Comparison of ENCODE assay signal across 18 mouse cellular contexts in the genomic region with DNA sequence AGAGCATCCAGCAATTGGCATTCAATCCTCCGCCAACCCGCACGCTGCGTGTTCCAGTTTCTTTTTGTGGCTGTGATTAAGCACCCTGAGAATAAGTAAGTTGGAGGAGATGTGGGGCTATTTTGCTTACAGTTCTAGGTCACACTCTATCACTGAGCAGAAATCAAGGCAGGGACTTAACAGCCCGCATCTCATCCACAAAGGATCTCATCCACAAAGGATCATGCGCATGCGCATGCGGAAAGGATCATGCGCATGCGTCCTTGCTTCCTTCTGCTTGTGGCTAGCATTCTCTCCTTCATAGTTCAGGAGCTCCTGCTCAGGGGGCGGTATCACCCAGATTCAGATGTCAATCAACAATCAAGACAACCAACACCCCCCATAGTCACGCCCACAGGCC. TPM values are rescaled to one million over a fixed set of nuclear protein-coding genes. Genes with fewer than 3 reads are reported as not detected.
DNase-seq lines count a peak whose midpoint lies in the region; ATAC-seq and TF ChIP-seq lines count a peak whose summit lies in the region.
"Had no signal": no experiment of that assay in that cellular context is flagged by ENCODE, and none has a peak within 500 bp of the region (broad histone marks: within the 10 kb centered on the region; RNA-seq: fewer than 3 reads in every experiment).

No protein-coding gene starts in this region.

- no peak overlapping the region for H3K27ac ChIP-seq in midbrain, embryonic 11.5 days (ENCODE audit: low read depth, low read length)
- H3K27ac ChIP-seq in midbrain, embryonic 13.5 days: no peak overlapping the region
- H3K27ac ChIP-seq in layer of hippocampus, adult 2 months: peak overlapping the region; percentile 15; the same call in 1 of the 2 replicates
- no peak overlapping the region for H3K27ac ChIP-seq in cerebellum, adult 2 months (ENCODE audit: insufficient read depth, low read length)
- H3K27ac ChIP-seq in intestine, postnatal 0 days (ENCODE audit: low read depth, low read length): no peak overlapping the region
- H3K27ac ChIP-seq: embryonic facial prominence, embryonic 13.5 days; forebrain, embryonic 13.5 days; kidney, embryonic 15.5 days; limb, embryonic 12.5 days; neural tube, embryonic 15.5 days had no signal

- no peaks in the 10 kb centered on the region for H3K36me3 ChIP-seq in midbrain, embryonic 11.5 days (ENCODE audit: control insufficient read depth, insufficient read depth, low read length)
- H3K36me3 ChIP-seq in midbrain, embryonic 13.5 days: no peaks in the 10 kb centered on the region
- H3K36me3 ChIP-seq in intestine, postnatal 0 days (ENCODE audit: control insufficient read depth, insufficient read depth): no peaks in the 10 kb centered on the region
- H3K36me3 ChIP-seq: embryonic facial prominence, embryonic 13.5 days; kidney, embryonic 15.5 days; limb, embryonic 12.5 days; neural tube, embryonic 15.5 days had no signal

- no peaks in the 10 kb centered on the region for H3K27me3 ChIP-seq in midbrain, embryonic 11.5 days (ENCODE audit: control insufficient read depth, insufficient read depth, low read length)
- H3K27me3 ChIP-seq in midbrain, embryonic 13.5 days: no peaks in the 10 kb centered on the region
- no peaks in the 10 kb centered on the region for H3K27me3 ChIP-seq in cerebellum, adult 2 months (ENCODE audit: control insufficient read depth, insufficient read depth, low read length)
- no peaks in the 10 kb centered on the region for H3K27me3 ChIP-seq in intestine, postnatal 0 days (replicated peaks; ENCODE audit: control insufficient read depth, insufficient read depth, low read length)
- H3K27me3 ChIP-seq: embryonic facial prominence, embryonic 13.5 days; forebrain, embryonic 13.5 days; kidney, embryonic 15.5 days; limb, embryonic 12.5 days; neural tube, embryonic 15.5 days had no signal

- H3K9me3 ChIP-seq in midbrain, embryonic 11.5 days (ENCODE audit: control insufficient read depth, low read length): no peaks in the 10 kb centered on the region
- H3K9me3 ChIP-seq in midbrain, embryonic 13.5 days: 0 out of 2 replicates have a peak, but pooled peaks cover 4% of the 10 kb centered on the region
- H3K9me3 ChIP-seq in intestine, postnatal 0 days (ENCODE audit: control insufficient read depth): no peaks in the 10 kb centered on the region
- H3K9me3 ChIP-seq: embryonic facial prominence, embryonic 13.5 days; forebrain, embryonic 13.5 days; kidney, embryonic 15.5 days; neural tube, embryonic 15.5 days had no signal

- no peak for TF ChIP-seq POLR2A in cerebellum, adult 2 months (IDR thresholded peaks at IDR 0.05; ENCODE audit: borderline replicate concordance, insufficient read depth, low read length)

- 89% methylated on average over 12 of the region's 12 CpGs for WGBS in midbrain, embryonic 11.5 days
- 89% methylated on average over 12 of the region's 12 CpGs for WGBS in midbrain, embryonic 13.5 days
- 93% methylated on average over 12 of the region's 12 CpGs for WGBS in cerebellum, adult 2 months
- WGBS in intestine, postnatal 0 days: 91% methylated on average over 12 of the region's 12 CpGs

- no peak overlapping the region for H3K9ac ChIP-seq in midbrain, embryonic 11.5 days (ENCODE audit: low read length)
- H3K9ac ChIP-seq in midbrain, embryonic 13.5 days (replicated peaks): no peak overlapping the region
- no peak overlapping the region for H3K9ac ChIP-seq in intestine, postnatal 0 days (ENCODE audit: low read depth, low read length)
- H3K9ac ChIP-seq: embryonic facial prominence, embryonic 13.5 days; forebrain, embryonic 13.5 days; kidney, embryonic 15.5 days; limb, embryonic 12.5 days; liver, postnatal 0 days; neural tube, embryonic 15.5 days had no signal

- no peak overlapping the region for H3K4me3 ChIP-seq in midbrain, embryonic 11.5 days (ENCODE audit: low read depth, low read length)
- H3K4me3 ChIP-seq in midbrain, embryonic 13.5 days (replicated peaks): no peak overlapping the region
- peak overlapping the region; percentile 10; the same call in 1 of the 2 replicates for H3K4me3 ChIP-seq in layer of hippocampus, adult 2 months
- no peak overlapping the region for H3K4me3 ChIP-seq in cerebellum, adult 2 months (replicated peaks; ENCODE audit: insufficient read depth, low read depth, low read length)
- no peak overlapping the region for H3K4me3 ChIP-seq in intestine, postnatal 0 days (ENCODE audit: low read depth, low read length)
- H3K4me3 ChIP-seq: embryonic facial prominence, embryonic 13.5 days; forebrain, embryonic 13.5 days; kidney, embryonic 15.5 days; limb, embryonic 12.5 days; neural tube, embryonic 15.5 days had no signal

- no peak for ATAC-seq in midbrain, embryonic 11.5 days (ENCODE audit: low FRiP score)
- ATAC-seq in midbrain, embryonic 13.5 days: no peak
- ATAC-seq in activated CD4-positive, CD25-positive, alpha-beta regulatory T cell, adult 4 months: no peak
- no peak for ATAC-seq in intestine, postnatal 0 days
- ATAC-seq: forebrain, embryonic 13.5 days; liver, postnatal 0 days had no signal

- intact Hi-C loops in left cerebral cortex, postnatal 36 days (cut with DNase I): no loop called here
- intact Hi-C loops in gastrocnemius, postnatal 14 days (cut with DNase I; ENCODE audit: low total_unique reads): no loop called here

- H3K4me1 ChIP-seq in midbrain, embryonic 11.5 days (ENCODE audit: control insufficient read depth, insufficient read depth, low read length): no peaks in the 10 kb centered on the region
- H3K4me1 ChIP-seq in midbrain, embryonic 13.5 days (replicated peaks): no peaks in the 10 kb centered on the region
- no peaks in the 10 kb centered on the region for H3K4me1 ChIP-seq in cerebellum, adult 2 months (ENCODE audit: control insufficient read depth, insufficient read depth, low read length)
- H3K4me1 ChIP-seq in intestine, postnatal 0 days (replicated peaks; ENCODE audit: control insufficient read depth, insufficient read depth, low read length): no peaks in the 10 kb centered on the region
- H3K4me1 ChIP-seq: embryonic facial prominence, embryonic 13.5 days; forebrain, embryonic 13.5 days; kidney, embryonic 15.5 days; neural tube, embryonic 15.5 days had no signal

- no peak for TF ChIP-seq CTCF in layer of hippocampus, adult 2 months (conservative IDR thresholded peaks at IDR 0.05)
- TF ChIP-seq CTCF in cerebellum, adult 2 months (IDR thresholded peaks at IDR 0.05; ENCODE audit: borderline replicate concordance, insufficient read depth, low read depth, low read length): no peak
- TF ChIP-seq CTCF in intestine, postnatal 0 days (IDR thresholded peaks at IDR 0.05; ENCODE audit: low read depth): no peak

- DNase-seq in midbrain, embryonic 11.5 days (ENCODE audit: low spot score, missing footprints): peak; percentile 74
- DNase-seq in layer of hippocampus, adult 2 months (ENCODE audit: low spot score in 2 of 2): peak; percentile 10 to 29
- DNase-seq in left cerebral cortex, postnatal 36 days (ENCODE audit: low spot score in 2 of 2): peak; percentile 35 to 50
- DNase-seq in cerebellum, adult 2 months: no peak
- no peak for DNase-seq in gastrocnemius, postnatal 14 days
- DNase-seq: cerebellum, postnatal 25 days; heart, postnatal 36 days; liver, postnatal 0 days; spleen, adult 18-20 months; thymus, adult 2 months had no signal

- H3K4me2 ChIP-seq in midbrain, embryonic 11.5 days: no peak overlapping the region
- H3K4me2 ChIP-seq in midbrain, embryonic 13.5 days (replicated peaks): no peak overlapping the region
- no peak overlapping the region for H3K4me2 ChIP-seq in intestine, postnatal 0 days (replicated peaks; ENCODE audit: low read depth)
- H3K4me2 ChIP-seq: embryonic facial prominence, embryonic 13.5 days; forebrain, embryonic 13.5 days; kidney, embryonic 15.5 days; limb, embryonic 12.5 days; neural tube, embryonic 15.5 days had no signal

RNA-seq across cellular contexts. Expression of gene Erg, which starts 42.9 kb away (rescaled TPM):
- polyA plus RNA-seq in midbrain, embryonic 11.5 days (2014; fragmentation: Nextera tagmentation; extraction: Ambion mirVana): 1.1 and 2.6 TPM in 2 replicates
- polyA plus RNA-seq in midbrain, embryonic 13.5 days (2015; fragmentation: Nextera tagmentation; extraction: Ambion mirVana): 1.5 and 1.6 TPM in 2 replicates
- total RNA-seq in layer of hippocampus, adult 2 months (2021): 1 to 10 TPM; 4.4 to 4.6 TPM
- 1 to 10 TPM; 6.6 to 6.7 TPM for total RNA-seq in left cerebral cortex, postnatal 36 days (2021)
- polyA plus RNA-seq in activated CD4-positive, CD25-positive, alpha-beta regulatory T cell, adult 4 months (2017; shearing (Covaris generic)): not detected
- polyA plus RNA-seq in cerebellum, adult 2 months (2012; rRNA removed): 4.9 and 6.6 TPM in 2 replicates
- polyA plus RNA-seq in intestine, postnatal 0 days (2015; fragmentation: Nextera tagmentation; extraction: Ambion mirVana): 2.0 and 2.4 TPM in 2 replicates
- total RNA-seq in gastrocnemius, postnatal 14 days (2021): 10 to 100 TPM; 17.9 to 19.7 TPM

Comparison
In these comparisons a context has a peak if more than half of its experiments do, and no peak if none do; other contexts are left out.
1. DNase-seq: peak in midbrain, embryonic 11.5 days (single experiment), layer of hippocampus, adult 2 months (2 of 2) and left cerebral cortex, postnatal 36 days (2 of 2); none in cerebellum, adult 2 months (0 of 2) and gastrocnemius, postnatal 14 days (single experiment).